Mouse (Mus musculus) right cerebral cortex, postnatal 10 days (tissue): ENCODE results near the gene Rragd.
A peak's percentile ranks its signal among the peaks of the same experiment; 100 is the strongest.

Experiments used
- DNase-seq, 2 experiments: peaks; one replicate each; pipeline ENCODE4 v3.0.0; 2021; ENCODE audit warnings: low spot score in 2 of 2

Gene Rragd

DNA sequence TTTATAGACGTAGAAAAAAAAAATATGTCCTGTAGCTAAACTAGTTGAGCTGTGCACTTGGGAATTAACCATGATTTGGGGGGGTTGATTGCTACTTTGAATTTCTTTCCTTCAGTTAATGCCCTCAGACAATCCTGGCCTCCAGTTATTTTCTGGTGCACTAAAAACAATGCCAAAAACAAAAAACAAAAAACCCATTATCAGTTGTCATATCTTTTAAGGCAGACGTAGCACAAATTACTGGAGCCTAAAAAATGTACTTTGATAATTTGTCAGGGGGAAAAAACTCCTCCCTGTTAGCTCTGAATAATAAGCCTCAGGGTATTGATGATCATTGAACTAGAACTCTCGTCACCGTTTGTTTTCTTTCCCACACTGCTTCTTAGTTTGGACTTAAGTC lies 49.2 kb downstream of the Rragd start:
- DNase-seq: no peak

DNA sequence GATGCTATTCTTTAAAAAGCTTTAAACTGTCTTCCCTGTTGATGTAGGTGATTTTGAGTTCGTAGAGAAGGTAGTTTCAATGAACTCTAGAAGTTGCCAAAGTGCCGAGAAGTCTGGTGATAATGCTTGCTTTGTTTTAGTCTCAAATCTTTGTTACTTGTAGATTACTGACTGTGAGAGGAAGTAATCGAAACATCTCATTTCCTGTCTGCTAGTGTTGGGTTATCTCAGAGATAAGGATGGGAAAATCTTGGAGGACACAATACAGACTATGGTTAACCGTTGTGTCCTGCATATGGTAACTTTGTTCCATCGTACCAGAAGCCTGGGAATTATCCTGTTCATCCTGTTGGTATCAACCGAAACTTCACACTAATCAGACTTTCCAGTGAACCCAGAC lies 50.7 kb downstream of the Rragd start:
- DNase-seq: no peak

- no peak for DNase-seq
Observed at GRCm38 (mm10) chr4:33039826-33040225, 57.0 kb downstream of the Rragd start.

- no peak for DNase-seq
Observed at GRCm38 (mm10) chr4:33049601-33050000, 66.8 kb downstream of the Rragd start.

- peak in 1 of 2 experiments; percentile 58 for DNase-seq
Observed at GRCm38 (mm10) chr4:33052055-33052454, 69.2 kb downstream of the Rragd start.

- no peak for DNase-seq
Observed at GRCm38 (mm10) chr4:33052650-33053049, 69.8 kb downstream of the Rragd start.

- DNase-seq: no peak
Observed at GRCm38 (mm10) chr4:33054426-33054825, 71.6 kb downstream of the Rragd start.

DNA sequence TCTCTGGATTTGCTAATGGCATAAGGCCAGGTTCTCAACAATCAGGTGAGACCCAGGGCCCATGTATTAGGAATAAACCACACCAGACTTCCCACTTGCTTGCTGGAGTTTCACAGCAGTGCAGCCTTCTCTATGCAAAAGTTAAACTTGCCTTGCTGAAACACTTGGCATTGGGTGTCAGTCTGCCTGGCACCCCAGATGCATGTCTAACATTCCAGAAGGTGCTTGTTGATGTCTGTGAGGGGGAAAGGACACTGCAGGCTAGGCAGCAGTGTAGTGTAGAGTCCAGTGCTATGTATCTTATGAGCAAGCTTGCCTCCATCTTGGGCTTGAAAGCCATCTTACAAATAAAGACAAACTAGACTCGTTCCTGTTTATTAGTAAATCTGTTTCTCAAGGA lies 73.5 kb downstream of the Rragd start:
- no peak for DNase-seq

DNA sequence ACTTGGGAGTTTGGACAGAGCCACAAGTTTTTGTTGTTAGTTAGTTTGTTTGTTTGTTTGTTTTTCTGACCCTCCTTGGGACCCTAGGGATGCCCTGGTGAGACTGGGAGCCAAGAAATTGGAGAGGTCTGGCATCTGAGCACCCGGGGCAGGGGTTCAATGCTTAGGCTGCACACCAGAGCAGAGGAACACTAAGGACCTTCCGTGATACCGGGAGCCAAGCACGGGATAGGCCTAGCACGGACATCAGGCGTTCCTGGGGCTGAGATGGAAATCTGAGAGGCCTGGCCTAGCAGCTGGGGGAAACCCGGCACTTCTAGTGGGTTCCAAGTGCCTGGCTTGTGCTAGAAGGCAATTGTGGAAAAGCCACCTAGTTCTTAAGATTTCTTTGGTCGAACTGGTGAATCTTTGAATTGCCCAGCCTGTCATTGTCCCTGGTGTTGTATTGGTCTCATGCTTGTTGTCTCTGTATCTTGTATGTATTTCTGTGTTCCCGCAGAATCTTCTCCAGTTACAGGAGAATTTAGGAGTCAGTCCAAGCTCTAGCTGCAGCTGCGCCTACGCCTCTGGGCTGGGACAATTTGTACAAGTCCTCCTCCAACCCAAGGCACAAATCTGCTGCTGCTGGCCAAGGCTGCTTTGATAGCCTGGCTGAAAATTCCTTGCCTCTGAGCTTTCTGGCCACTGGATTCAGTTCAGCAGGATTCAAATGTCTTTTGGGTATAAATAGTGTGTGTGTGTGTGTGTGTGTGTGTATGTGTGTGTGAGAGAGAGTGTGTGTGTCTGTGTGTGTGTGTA lies 75.3 kb downstream of the Rragd start:
- DNase-seq: no peak

GRCm38 (mm10) chr4:33061158-33061557 lies 78.3 kb downstream of the Rragd start:
- DNase-seq: no peak

DNA sequence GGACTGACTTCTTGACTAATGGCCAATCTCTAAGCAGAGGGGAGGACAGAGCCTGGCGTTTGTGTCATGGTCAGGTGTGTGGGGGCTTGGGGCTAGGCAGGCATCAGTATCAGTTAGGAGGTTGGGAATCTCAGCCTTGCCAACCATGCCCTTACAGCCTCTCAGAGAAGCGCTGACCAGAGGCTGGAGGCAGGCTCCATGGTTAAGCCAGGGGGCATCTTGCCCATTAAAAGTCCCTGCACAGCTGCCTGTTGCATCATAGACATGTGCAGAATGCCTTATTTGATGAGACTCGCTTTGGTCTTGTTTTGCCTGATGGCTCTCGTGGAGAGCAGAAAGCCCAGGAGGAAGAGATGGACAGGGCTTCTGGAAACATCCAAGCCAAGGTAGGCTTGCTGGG lies 80.1 kb downstream of the Rragd start, which contains the start of gene Gabrr2:
Gene Gabrr2 (plus strand): TSS at position 19 of the 400 bp plus-strand sequence.
- DNase-seq: no peak

- no peak for DNase-seq
Observed at GRCm38 (mm10) chr4:33064986-33065385, 82.1 kb downstream of the Rragd start.

DNA sequence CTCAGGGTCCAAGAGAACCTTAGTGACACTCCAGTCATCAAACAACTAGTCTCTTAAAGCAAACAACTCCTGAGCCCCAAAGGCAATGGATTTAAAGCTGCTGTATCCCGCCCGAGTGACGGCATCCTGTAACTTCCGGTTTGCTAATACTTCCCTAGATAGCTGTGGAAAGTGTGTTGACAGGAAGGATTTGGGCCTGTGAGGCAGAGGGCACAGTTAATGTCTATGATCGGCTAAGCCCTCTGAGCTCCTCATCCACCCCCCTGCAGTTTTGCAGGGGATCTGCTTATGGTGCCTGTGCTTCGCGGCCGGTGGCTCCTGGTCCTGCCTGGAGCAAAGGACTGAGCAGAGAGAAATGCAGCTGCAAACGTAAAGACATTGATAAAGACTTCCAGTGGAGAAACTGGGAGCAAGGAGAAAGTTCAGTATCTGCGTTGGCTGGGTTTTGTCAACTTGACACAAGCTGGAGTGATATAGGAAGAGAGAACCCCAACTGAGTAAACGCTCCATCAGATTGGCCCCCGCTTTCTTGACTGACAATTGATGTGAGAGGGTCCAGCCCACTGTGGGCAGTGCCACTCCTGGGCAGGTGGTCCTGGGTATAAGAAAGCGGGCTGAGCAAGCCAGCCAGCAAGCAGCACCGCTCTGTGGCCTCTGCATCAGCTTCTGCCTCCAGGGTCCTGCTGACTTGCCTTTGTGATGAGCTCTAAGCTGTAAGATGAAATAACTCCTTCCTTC lies 83.6 kb downstream of the Rragd start:
- no peak for DNase-seq

GRCm38 (mm10) chr4:33067331-33067730 lies 84.5 kb downstream of the Rragd start:
- DNase-seq: no peak

- DNase-seq: no peak
Observed at GRCm38 (mm10) chr4:33067826-33068225, 85.0 kb downstream of the Rragd start.

DNA sequence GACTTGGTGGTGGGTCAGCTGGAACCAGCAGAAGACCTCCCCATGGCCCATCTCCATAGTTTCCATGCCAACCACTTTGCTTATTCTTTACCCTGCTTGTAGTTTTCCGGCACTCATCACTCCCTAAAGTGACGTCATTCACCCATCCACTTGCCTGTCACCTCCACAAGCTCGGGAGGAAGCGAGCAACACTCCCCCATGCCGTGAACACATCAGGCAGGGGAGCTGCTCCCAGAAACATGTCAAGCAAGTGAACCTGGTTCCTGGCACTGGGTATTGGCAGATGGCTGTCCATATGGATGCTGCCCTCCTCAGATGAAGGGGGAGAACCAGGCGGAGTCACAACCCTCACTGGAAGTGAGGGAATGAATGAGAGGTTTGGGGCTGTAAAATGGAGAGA lies 86.1 kb downstream of the Rragd start:
- DNase-seq: peak; percentile 38 to 62

GRCm38 (mm10) chr4:33070326-33070725 lies 87.5 kb downstream of the Rragd start:
- no peak for DNase-seq

DNA sequence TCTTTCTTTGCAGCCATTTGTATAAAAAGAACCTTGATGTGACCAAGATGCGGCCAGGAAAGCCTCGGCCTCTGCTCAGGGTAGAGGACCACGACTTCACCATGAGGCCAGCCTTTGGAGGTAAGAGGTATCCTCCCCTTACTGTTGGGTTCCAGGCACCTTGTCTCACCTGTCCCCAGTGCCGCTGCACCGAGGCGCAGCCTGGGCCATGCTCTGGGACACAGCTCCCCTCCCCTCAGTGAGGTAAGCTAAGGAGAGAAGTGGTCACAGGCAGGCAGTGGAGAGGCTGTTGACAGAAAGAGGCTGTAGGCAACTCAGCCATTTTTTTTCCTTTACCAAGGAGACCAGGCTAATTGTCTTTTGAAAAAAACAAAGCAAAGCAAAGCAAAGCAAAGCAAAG lies 88.5 kb downstream of the Rragd start:
- DNase-seq: no peak
